Mouse (Mus musculus): ENCODE measurements at regions not wholly inside any gene's neighbourhood (a gene's known extent, or its start where the extent isn't known, plus 50 kb on each side); places are given as distances from the start of the nearest gene placed in this dataset.

DNA sequence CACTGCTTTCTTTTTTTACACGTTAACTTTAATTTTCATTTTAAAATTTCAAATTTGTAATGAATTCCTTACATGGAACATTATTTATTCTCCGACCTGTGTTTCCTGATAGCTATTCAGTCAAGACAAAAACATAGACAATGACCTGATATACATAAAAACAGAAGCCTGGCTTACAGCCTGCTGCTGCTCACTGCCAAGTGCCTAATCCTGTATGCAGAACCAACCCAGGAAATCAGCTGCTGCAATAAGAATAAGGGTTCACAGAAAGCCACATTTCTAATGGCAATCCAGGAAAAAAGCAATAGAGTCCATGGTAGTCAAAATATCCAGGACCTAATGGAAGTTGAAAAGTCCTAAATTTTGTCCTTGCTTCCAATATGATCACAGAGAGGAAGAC is 642.4 kb upstream of the Ctnnd2 start:
- no peak for TF ChIP-seq POLR2A (IDR thresholded peaks at IDR 0.05; ENCODE audit: borderline replicate concordance, extremely low read depth, insufficient read depth, insufficient read length, poor library complexity, severe bottlenecking)
- TF ChIP-seq CTCF (IDR thresholded peaks at IDR 0.05; ENCODE audit: borderline replicate concordance, extremely low read depth, insufficient read depth, insufficient read length), result no peak
